Mouse (Mus musculus): Measurements from ENCODE around the gene Tmem135.

Tmem135 gene

GRCm38 (mm10) chr7:89404081-89404733 lies at the start of gene Tmem135, which contains the start of gene Fzd4:
TSS of gene Tmem135 (minus strand) at chr7:89404222.
TSS of gene Fzd4 (plus strand) at chr7:89404355.
- DNase-seq (ENCODE audit: low read depth, low spot score), result peak; percentile 75

GRCm38 (mm10) chr7:89450312-89450711 lies 46.3 kb upstream of the Tmem135 start:
- no peak for DNase-seq (ENCODE audit: low read depth, low spot score)

DNA sequence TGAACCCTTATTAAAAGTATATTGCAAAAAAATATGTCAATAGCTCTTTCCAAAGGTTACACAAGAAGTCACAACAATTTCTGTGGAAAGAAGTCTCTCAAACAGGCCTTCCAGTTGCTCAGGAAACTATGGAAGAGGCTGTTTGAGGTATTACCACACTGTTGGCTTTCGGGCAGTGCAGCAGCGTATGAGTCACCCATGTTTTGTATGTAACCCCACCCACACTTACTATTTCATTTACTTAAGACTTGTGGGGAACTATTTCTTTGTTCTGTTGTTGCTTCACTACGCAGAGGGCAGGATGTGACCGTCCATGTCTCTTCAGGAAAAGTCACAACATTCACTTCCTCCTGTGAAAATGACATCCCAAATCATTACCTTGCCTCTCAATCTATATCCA lies 41.1 kb upstream of the Tmem135 start:
- DNase-seq (ENCODE audit: low read depth, low spot score), result no peak

- no peak for DNase-seq (ENCODE audit: low read depth, low spot score)
These were observed 38.2 kb upstream of the Tmem135 start for GRCm38 (mm10) chr7:89442242-89442641.

DNA sequence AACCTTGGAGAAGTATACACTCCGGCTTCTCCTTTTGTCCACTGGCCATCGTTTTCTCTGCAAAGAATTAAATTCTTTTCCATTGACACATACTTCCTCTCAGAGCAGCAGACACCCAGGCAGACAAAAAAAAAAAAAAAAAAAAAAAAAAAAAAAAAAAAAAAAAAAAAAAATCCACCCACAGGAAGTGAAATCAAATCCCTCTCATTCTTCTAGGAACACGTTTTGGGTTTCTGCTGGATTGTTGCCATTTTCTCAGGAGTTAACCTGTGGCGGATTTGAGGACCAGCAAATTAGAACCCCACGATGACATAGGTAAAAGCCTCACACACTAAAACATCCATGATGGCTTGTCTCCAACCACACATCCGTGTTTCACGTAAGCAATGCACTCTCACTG lies 37.3 kb upstream of the Tmem135 start:
- no peak for DNase-seq (ENCODE audit: low read depth, low spot score)

DNA sequence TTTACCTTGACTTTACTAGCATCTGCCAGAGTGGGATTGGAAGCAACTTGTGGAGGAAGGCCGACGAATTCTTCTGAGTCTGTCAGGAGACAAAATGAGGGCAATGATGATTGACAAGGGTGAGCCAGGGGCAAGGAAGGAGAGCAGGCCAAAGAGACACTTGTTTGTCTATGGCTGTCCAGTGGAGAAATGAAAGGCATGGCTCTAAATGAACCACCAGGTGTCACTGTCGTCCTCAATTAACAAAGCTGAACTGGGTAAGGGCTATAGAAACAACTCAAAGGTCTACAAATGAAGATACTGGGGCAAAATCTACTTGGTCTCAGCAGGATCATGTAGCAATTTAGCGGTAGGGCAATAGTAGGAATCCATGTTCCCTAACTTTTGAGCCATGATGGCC lies 33.6 kb upstream of the Tmem135 start:
- DNase-seq (ENCODE audit: low read depth, low spot score), result peak; percentile 36

GRCm38 (mm10) chr7:89436404-89436803 lies 32.4 kb upstream of the Tmem135 start:
- no peak for DNase-seq (ENCODE audit: low read depth, low spot score)

- DNase-seq (ENCODE audit: low read depth, low spot score), result no peak
These were observed 30.0 kb upstream of the Tmem135 start for GRCm38 (mm10) chr7:89433893-89434616.

- no peak for DNase-seq (ENCODE audit: low read depth, low spot score)
These were observed 29.3 kb upstream of the Tmem135 start for GRCm38 (mm10) chr7:89433193-89433892.

GRCm38 (mm10) chr7:89431185-89431584 lies 27.2 kb upstream of the Tmem135 start:
- DNase-seq (ENCODE audit: low read depth, low spot score), result no peak

GRCm38 (mm10) chr7:89429326-89429725 lies 25.3 kb upstream of the Tmem135 start:
- DNase-seq (ENCODE audit: low read depth, low spot score), result no peak

- no peak for DNase-seq (ENCODE audit: low read depth, low spot score)
These were observed 24.8 kb upstream of the Tmem135 start for GRCm38 (mm10) chr7:89428804-89429203.

DNA sequence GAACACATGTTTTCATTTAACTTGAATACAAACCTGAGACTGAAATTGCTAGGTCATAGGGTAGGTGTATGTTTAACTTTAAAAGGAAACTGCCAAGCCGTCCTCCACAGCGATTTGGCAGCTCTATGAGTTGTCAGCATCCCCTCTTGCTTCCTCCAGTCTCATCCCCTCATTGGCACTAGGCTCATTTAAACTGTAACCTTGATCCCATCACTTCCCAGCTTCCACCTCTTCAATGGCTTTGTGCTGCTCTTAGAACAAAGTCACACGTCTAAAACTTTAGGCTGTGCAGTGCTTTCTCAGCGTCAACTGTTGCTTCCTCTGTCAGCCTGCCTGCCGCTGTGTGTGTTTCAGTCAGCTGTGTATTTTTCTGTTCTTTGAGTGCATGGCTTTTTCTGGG lies 23.1 kb upstream of the Tmem135 start:
- DNase-seq (ENCODE audit: low read depth, low spot score), result no peak

DNA sequence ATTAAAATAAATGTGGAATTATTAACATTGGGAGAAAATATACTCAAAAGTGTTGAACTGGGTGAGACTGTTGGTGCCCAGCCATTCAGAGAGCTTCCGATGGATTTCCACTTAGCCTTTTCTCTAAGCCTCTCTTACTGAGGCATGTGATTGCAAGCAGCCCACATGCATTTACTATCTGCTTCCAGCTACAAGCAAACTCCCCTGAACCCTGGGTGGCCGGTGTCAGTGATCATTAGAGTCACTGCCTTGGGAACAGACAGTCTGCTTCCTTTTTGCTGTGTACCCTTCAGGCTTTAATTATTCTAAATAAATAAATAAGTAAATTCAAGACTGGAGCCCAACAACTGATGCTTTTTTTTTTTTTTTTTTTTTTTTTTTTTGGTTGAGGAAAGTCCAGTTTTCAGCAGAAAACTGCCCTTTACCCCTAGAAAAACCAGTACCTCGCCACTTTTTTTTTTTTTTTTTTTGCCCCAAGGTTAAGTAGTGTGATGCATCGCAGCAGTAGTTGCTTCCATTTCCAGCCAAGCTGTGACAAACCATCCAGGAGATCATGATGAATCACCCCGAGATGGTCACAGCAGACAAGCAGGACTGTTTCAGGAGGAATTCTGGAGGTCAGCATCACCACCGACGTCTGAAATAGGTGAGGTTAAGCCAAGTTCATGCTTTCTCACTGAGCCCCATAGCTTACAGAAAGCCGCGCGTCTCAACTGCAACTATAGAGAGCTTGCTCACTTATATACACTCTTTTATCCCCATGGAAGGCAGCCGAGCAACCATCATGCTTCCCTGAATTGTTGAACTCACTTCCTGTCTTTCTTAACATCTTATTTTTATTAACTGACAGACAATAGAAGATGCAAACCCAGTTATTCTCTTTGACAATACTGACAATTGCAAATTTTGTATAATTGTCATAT lies 22.0 kb upstream of the Tmem135 start:
- no peak for DNase-seq (ENCODE audit: low read depth, low spot score)

GRCm38 (mm10) chr7:89424659-89425058 lies 20.6 kb upstream of the Tmem135 start:
- no peak for DNase-seq (ENCODE audit: low read depth, low spot score)

DNA sequence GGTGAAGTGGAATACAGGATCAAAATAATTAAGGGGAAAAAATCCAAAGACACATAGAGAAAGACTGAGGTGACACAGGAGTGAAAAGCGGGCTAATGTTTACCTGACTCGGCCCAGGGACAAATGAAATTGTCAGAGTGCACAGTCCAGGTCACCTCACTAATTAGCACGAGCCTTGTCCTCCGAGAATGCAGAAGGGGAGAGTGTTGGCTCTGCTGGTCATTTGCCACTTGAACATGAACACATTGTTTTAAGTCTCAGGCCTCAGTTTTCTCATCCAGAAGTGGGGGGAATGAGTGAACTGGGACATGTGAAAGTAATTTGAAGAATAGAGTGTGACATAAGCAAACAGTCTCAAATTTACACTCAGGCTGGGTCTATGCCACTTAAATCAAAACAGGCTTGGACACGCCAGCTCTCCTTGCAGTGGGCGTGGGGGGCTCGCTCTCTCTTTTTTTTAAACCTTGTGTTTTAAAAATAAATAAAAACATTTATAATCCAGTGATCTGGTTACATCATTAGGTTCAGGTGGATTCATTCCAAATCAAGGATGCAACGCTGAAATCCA lies 19.8 kb upstream of the Tmem135 start:
- no peak for DNase-seq (ENCODE audit: low read depth, low spot score)

DNA sequence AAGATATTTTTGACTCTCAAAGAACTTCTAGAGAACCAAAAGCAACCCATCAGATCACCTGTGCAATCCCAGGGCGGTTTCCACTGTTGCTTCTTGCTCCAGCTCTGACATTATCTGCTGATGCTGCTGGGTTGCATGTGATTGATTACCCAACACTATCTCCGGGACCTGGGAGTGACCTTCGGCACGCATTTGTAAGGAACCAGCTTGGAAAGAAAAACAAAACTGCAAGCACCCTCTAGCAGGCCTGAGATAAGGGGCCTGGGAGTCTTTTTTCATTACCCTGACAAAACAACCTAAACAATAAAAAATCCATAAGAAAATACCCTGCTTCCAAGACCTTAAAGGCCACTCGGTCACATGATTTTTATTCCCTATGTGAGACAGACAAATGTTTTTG lies 19.2 kb upstream of the Tmem135 start:
- DNase-seq (ENCODE audit: low read depth, low spot score), result no peak

GRCm38 (mm10) chr7:89422650-89423049 lies 18.6 kb upstream of the Tmem135 start:
- DNase-seq (ENCODE audit: low read depth, low spot score), result no peak

DNA sequence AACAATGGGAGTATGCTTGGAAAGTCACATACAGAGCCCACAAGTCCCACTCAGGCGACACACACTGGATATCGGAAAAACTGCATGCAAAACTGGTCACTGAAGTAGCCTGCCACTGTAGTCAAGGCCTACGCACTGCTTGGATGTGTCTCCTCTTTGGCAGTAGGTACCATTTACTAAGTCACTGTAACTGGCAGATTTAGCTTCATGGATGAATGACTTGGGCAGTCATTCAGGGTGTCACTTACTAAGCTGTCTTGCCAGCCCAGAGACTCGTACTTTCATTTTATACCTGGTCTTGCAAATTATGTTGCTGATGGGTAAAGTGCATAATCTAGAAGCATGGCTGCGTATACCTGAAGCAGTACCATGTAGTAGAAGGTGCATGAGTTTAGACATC lies 17.3 kb upstream of the Tmem135 start:
- DNase-seq (ENCODE audit: low read depth, low spot score), result no peak

DNA sequence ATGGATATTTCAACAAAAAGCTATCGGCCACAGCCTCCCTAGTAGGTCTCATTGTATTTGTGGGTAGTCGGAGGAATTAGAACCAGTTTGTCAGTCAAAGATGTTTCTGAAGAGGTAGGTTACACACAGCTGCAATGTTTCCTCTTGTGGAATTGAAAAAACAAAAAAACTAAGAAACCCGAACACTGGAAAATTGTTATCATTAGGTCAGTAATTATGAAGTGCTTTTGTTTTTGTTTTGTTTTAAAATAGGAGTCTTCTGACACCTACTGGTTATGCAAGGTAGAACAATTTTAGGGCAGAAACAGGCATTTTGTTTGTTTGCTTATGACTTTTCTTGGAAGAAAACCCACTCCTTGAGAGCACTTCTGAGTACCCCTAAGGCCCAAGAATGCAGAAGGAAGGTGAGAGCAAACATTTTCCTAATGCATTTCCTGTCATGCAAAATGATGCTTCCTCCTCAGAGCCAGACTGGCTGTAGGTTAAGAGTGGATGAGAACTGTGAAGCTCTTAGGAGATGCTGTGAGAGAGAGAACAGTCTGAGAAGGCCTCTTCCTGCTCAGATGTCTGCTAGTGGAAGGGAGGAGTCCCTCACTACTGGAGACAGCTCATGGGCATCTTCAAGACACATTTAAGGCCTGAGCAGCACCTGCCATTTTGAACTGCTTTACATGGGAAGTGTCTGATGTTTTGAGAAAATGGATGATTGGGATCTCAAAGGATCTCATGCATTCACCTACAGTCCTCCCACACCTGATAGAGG lies 15.1 kb upstream of the Tmem135 start:
- peak; percentile 43 for DNase-seq (ENCODE audit: low read depth, low spot score)

All from CD4-positive, CD25-positive, alpha-beta regulatory T cell, adult 2 months (primary cell).